Mouse (Mus musculus): ENCODE measurements around the gene Slc6a2.

GRCm38 (mm10) chr8:92964556-92964955 is 4.7 kb downstream of the Slc6a2 start:
- TF ChIP-seq POLR2A (IDR thresholded peaks at IDR 0.05; ENCODE audit: control insufficient read depth in 1 of 2, insufficient read depth in 1 of 2, low read depth in 1 of 2, low read length in 2 of 2, poor library complexity in 1 of 2): no peak
- TF ChIP-seq CTCF (IDR thresholded peaks at IDR 0.05 in 2 of 3, conservative IDR thresholded peaks at IDR 0.05 in 1 of 3; ENCODE audit: control insufficient read depth in 1 of 3, insufficient read depth in 1 of 3, low read depth in 2 of 3, low read length in 3 of 3, poor library complexity in 1 of 3, severe bottlenecking in 1 of 3): no peak
- no peak for TF ChIP-seq EP300 (IDR thresholded peaks at IDR 0.05; ENCODE audit: low read depth in 1 of 2, low read length in 2 of 2)
- TF ChIP-seq SMC3 (IDR thresholded peaks at IDR 0.05; ENCODE audit: low read depth, low read length): no peak
- TF ChIP-seq MAFK (IDR thresholded peaks at IDR 0.05; ENCODE audit: borderline replicate concordance, low read depth, low read length): no peak

All from MEL (cell line).